Mouse (Mus musculus) E14TG2a.4 (cell line): ENCODE results near the gene Calcoco2.

ENCODE experiments used
- H3K27me3 ChIP-seq: 2 replicates; pipeline ENCODE4 v1.6.1; 2014; ENCODE audit warnings: low read length, control low read depth; ENCODE audit not compliant: insufficient read depth
- H3K36me3 ChIP-seq: 2 replicates; pipeline ENCODE4 v1.6.1; 2014; ENCODE audit warnings: low read length, control low read depth; ENCODE audit not compliant: insufficient read depth
- H3K4me1 ChIP-seq: replicated peaks from 2 replicates; pipeline ENCODE4 v1.6.1; 2014; ENCODE audit warnings: low read depth, low read length, control low read depth
- H3K4me3 ChIP-seq: replicated peaks from 2 replicates; pipeline ENCODE4 v1.5.1; 2014; ENCODE audit warnings: mild to moderate bottlenecking, low read length
- H3K9me3 ChIP-seq: 2 replicates; pipeline ENCODE4 v1.6.1; 2014; ENCODE audit warnings: low read length, control low read depth
- CTCF ChIP-seq: conservative IDR thresholded peaks from 2 replicates; pipeline ENCODE4 v1.5.1; 2014; ENCODE audit warnings: low read length
- NANOG ChIP-seq: IDR thresholded peaks from 2 replicates; pipeline ENCODE4 v1.6.1; 2014; ENCODE audit warnings: borderline replicate concordance, low read length, mixed read lengths
- POU5F1 ChIP-seq: IDR thresholded peaks from 2 replicates; pipeline ENCODE4 v1.6.1; 2014; ENCODE audit warnings: low read length, borderline replicate concordance

Gene Calcoco2

GRCm38 (mm10) chr11:96058309-96058708 is 53.5 kb downstream of the Calcoco2 start:
- TF ChIP-seq POU5F1 = no peak
- no peak for TF ChIP-seq NANOG
- Histone ChIP-seq H3K4me1 (peaks cover 29% of the 10 kb centered on the region), H3K9me3 (no peaks in the 10 kb centered on the region)

GRCm38 (mm10) chr11:96050854-96051253 is 60.9 kb downstream of the Calcoco2 start:
- Histone ChIP-seq H3K27me3 (no peaks in the 10 kb centered on the region), H3K9me3 (no peaks in the 10 kb centered on the region), H3K4me1 (peaks cover 66% of the 10 kb centered on the region), H3K4me3 (no peak overlapping the region), H3K36me3 (peaks cover 98% of the 10 kb centered on the region)
- TF ChIP-seq NANOG (no peak), POU5F1 (no peak), CTCF (no peak)

More at GRCm38 (mm10) chr11:96058309-96058708, 53.5 kb downstream of the Calcoco2 start:
- Histone ChIP-seq H3K4me3 (no peak overlapping the region), H3K36me3 (peaks cover 98% of the 10 kb centered on the region), H3K27me3 (no peaks in the 10 kb centered on the region)

GRCm38 (mm10) chr11:96049939-96050338 is 61.8 kb downstream of the Calcoco2 start:
- Histone ChIP-seq H3K4me1 (peaks cover 72% of the 10 kb centered on the region), H3K9me3 (no peaks in the 10 kb centered on the region), H3K27me3 (no peaks in the 10 kb centered on the region), H3K36me3 (peaks cover 97% of the 10 kb centered on the region), H3K4me3 (no peak overlapping the region)
- TF ChIP-seq NANOG (no peak), POU5F1 (no peak), CTCF (no peak)
